Mouse (Mus musculus) CD4-positive, CD25-positive, alpha-beta regulatory T cell, adult 4 months (primary cell): ENCODE data around the gene Fbxl12. TPM values are rescaled to one million over a fixed set of nuclear protein-coding genes. Genes with fewer than 3 reads are reported as not detected.

Source experiments
- polyA plus RNA-seq, 2 experiments: library from polyadenylated mRNA; unstranded; fragments of 100-300 nt; shearing (Covaris generic); gene quantifications; one replicate each; pipeline ENCODE4 v1.2.1; 2017

The Fbxl12 gene
- polyA plus RNA-seq, 2 experiments from 2014 or later = 54.4 to 79.2 TPM

Other genes starting within 250 kb of the Fbxl12 start
- 10 to 100 TPM; 21.6 to 27.6 TPM for gene Zfp26, start 184.6 kb downstream of the Fbxl12 start, polyA plus RNA-seq
- gene Zfp426, start 152.0 kb downstream of the Fbxl12 start, polyA plus RNA-seq = 10 to 100 TPM; 28.2 to 29.8 TPM
- gene Zfp266, start 123.3 kb downstream of the Fbxl12 start, polyA plus RNA-seq = 10 to 100 TPM; 44.4 to 58.5 TPM
- 10 to 100 TPM; 12.3 to 18.8 TPM for gene Zfp846, start 63.5 kb downstream of the Fbxl12 start, polyA plus RNA-seq
- gene Ubl5, start 1.9 kb downstream of the Fbxl12 start, polyA plus RNA-seq = 100 to 1,000 TPM; 274 to 342 TPM
- 10 to 100 TPM; 19.7 to 22.9 TPM for gene Pin1, start 7.3 kb upstream of the Fbxl12 start, polyA plus RNA-seq
- gene Olfm2, start 101.6 kb upstream of the Fbxl12 start, polyA plus RNA-seq = under 1 TPM in 1 of 2 experiments, not detected in 1; 0.44 TPM
- not detected for gene Col5a3, start 170.3 kb upstream of the Fbxl12 start, polyA plus RNA-seq
- not detected for gene Rdh8, start 173.7 kb upstream of the Fbxl12 start, polyA plus RNA-seq
- 10 to 100 TPM; 13.8 to 24.3 TPM for gene A230050P20Rik, start 223.9 kb upstream of the Fbxl12 start, polyA plus RNA-seq
- gene Angptl6, start 235.0 kb upstream of the Fbxl12 start, polyA plus RNA-seq = 1 to 10 TPM in 1 of 2 experiments, under 1 TPM in 1; 0.43 to 1.1 TPM
- 10 to 100 TPM; 24.1 to 36.4 TPM for gene Ppan, start 243.4 kb upstream of the Fbxl12 start, polyA plus RNA-seq